Comparison of ENCODE assay signal across 26 mouse cellular contexts in genomic region chr6:140375671-140376070, GRCm38 (mm10). TPM values are rescaled to one million over a fixed set of nuclear protein-coding genes. Genes with fewer than 3 reads are reported as not detected.
DNase-seq lines count a peak whose midpoint lies in the region; ATAC-seq lines count a peak whose summit lies in the region.
"Had no signal": no experiment of that assay in that cellular context is flagged by ENCODE, and none has a peak within 500 bp of the region (broad histone marks: within the 10 kb centered on the region; RNA-seq: fewer than 3 reads in every experiment).

No protein-coding gene starts in this region.

- no peak overlapping the region for H3K4me3 ChIP-seq in heart, embryonic 10.5 days
- H3K4me3 ChIP-seq: embryonic facial prominence, embryonic 13.5 days; embryonic facial prominence, embryonic 15.5 days; erythroblast, embryonic 14.5 days; forebrain, embryonic 10.5 days; forebrain, embryonic 12.5 days had no signal

- WGBS in heart, embryonic 10.5 days: 64% methylated on average over 4 of the region's 4 CpGs

- ATAC-seq in monocyte, adult 5-6 weeks (replicated peaks; ENCODE audit: insufficient number of reproducible peaks, low FRiP score, low TSS enrichment, poor library complexity, severe bottlenecking): no peak
- ATAC-seq: CD4-positive, CD25-positive, alpha-beta regulatory T cell, adult 4 months; forebrain, embryonic 14.5 days; forebrain, embryonic 16.5 days had no signal

- peak; percentile 16 for DNase-seq in heart, adult 11 months
- DNase-seq in heart, embryonic 10.5 days (ENCODE audit: low spot score): no peak
- peak; percentile 11 for DNase-seq in retina, embryonic 14.5 days (ENCODE audit: low spot score)
- DNase-seq in retina, postnatal 1 day: no peak
- peak; percentile 59 for DNase-seq in ZHBTc4 (ENCODE audit: low read depth, low spot score)
- DNase-seq: adrenal gland, adult 2 months; adrenal gland, postnatal 10 days; adrenal gland, postnatal 25 days; B cell, adult 2 months; cerebellum, adult 11 months; cerebellum, adult 18-20 months; cerebellum, adult 8-10 months; cerebellum, adult 9-11 months; cerebellum, postnatal 14 days; cerebellum, postnatal 36 days; embryo, embryonic 11 days had no signal

- H3K27me3 ChIP-seq in heart, embryonic 10.5 days (ENCODE audit: insufficient read depth, poor library complexity, severe bottlenecking): no peaks in the 10 kb centered on the region
- H3K27me3 ChIP-seq: CH12.LX; embryonic facial prominence, embryonic 13.5 days; embryonic facial prominence, embryonic 15.5 days; forebrain, embryonic 12.5 days had no signal

- no peak overlapping the region for H3K27ac ChIP-seq in heart, embryonic 10.5 days
- H3K27ac ChIP-seq: embryonic facial prominence, embryonic 13.5 days; embryonic facial prominence, embryonic 15.5 days; forebrain, embryonic 10.5 days; forebrain, embryonic 12.5 days had no signal

- H3K36me3 ChIP-seq in heart, embryonic 10.5 days: no peaks in the 10 kb centered on the region
- H3K36me3 ChIP-seq: embryonic facial prominence, embryonic 13.5 days; embryonic facial prominence, embryonic 15.5 days; forebrain, embryonic 10.5 days; forebrain, embryonic 12.5 days had no signal

- no peaks in the 10 kb centered on the region for H3K9me3 ChIP-seq in heart, embryonic 10.5 days
- H3K9me3 ChIP-seq: embryonic facial prominence, embryonic 13.5 days; embryonic facial prominence, embryonic 15.5 days; forebrain, embryonic 10.5 days; forebrain, embryonic 12.5 days had no signal

- H3K4me1 ChIP-seq in heart, embryonic 10.5 days: no peaks in the 10 kb centered on the region
- H3K4me1 ChIP-seq: embryonic facial prominence, embryonic 13.5 days; embryonic facial prominence, embryonic 15.5 days had no signal

RNA-seq across cellular contexts. Expression of gene Plekha5, which starts 48.2 kb away (rescaled TPM):
- polyA plus RNA-seq in heart, embryonic 10.5 days (2016; fragmentation: Nextera tagmentation; extraction: Ambion mirVana): 18.6 and 33.8 TPM in 2 replicates
- 13.3 to 72.2 TPM (median 17.9 TPM) in 3 replicates for total RNA-seq in monocyte, adult 5-6 weeks (2017)

Comparison
In these comparisons a context has a peak if more than half of its experiments do, and no peak if none do; other contexts are left out.
1. DNase-seq: peak in heart, adult 11 months (single experiment), retina, embryonic 14.5 days (single experiment) and ZHBTc4 (single experiment); none in heart, embryonic 10.5 days (single experiment) and retina, postnatal 1 day (single experiment).